Mouse (Mus musculus) cerebellum, adult 2 months (tissue): ENCODE measurements at regions not wholly inside any gene's neighbourhood (a gene's known extent, or its start where the extent isn't known, plus 50 kb on each side); places are given as distances from the start of the nearest gene placed in this dataset.

ENCODE experiments used
- DNase-seq, 2 experiments: peaks; one replicate each; pipeline ENCODE4 v3.0.0; 2021
- H3K27ac ChIP-seq: fragments of 200-500 bp; 2 replicates; pipeline ENCODE4 v1.5.1; 2012; ENCODE audit warnings: low read length, control low read depth, inconsistent platforms; ENCODE audit not compliant: insufficient read depth
- H3K27me3 ChIP-seq: fragments of 200-500 bp; 2 replicates; pipeline ENCODE4 v1.6.1; 2012; ENCODE audit warnings: inconsistent platforms, mild to moderate bottlenecking, low read length, moderate library complexity; ENCODE audit not compliant: control insufficient read depth, insufficient read depth
- H3K4me1 ChIP-seq: fragments of 200-500 bp; 2 replicates; pipeline ENCODE4 v1.6.1; 2011; ENCODE audit warnings: low read length; ENCODE audit not compliant: control insufficient read depth, insufficient read depth
- H3K4me3 ChIP-seq: fragments of 200-500 bp; replicated peaks from 2 replicates; pipeline ENCODE3; 2011; ENCODE audit warnings: mild to moderate bottlenecking, low read depth, low read length, control low read depth; ENCODE audit not compliant: insufficient read depth
- CTCF ChIP-seq: fragments of 200-500 bp; IDR thresholded peaks from 2 replicates; pipeline ENCODE4 v1.5.1; 2011; ENCODE audit warnings: low read depth, mild to moderate bottlenecking, control low read depth, low read length, moderate library complexity, borderline replicate concordance; ENCODE audit not compliant: insufficient read depth
- POLR2A ChIP-seq: fragments of 200-500 bp; IDR thresholded peaks from 2 replicates; pipeline ENCODE4 v1.6.1; 2011; ENCODE audit warnings: low read length, control low read depth, borderline replicate concordance; ENCODE audit not compliant: insufficient read depth
- WGBS: fragments of 180-500 bp; shearing (Covaris S2); methylation state at CpG from one replicate; pipeline ENCODE4 v1.1.7; 2018; 5-methylcytosine and 5-hydroxymethylcytosine counted together

GRCm38 (mm10) chr4:58670906-58671250 lies 116.6 kb downstream of the Olfr267 start:
- TF ChIP-seq POLR2A (no peak), CTCF (no peak)
- no peak for DNase-seq

GRCm38 (mm10) chr4:58670107-58670905 lies 116.6 kb upstream of the Lpar1 start:
- DNase-seq = no peak
- Histone ChIP-seq H3K4me1 (no peaks in the 10 kb centered on the region), H3K27ac (no peak overlapping the region), H3K4me3 (no peak overlapping the region), H3K27me3 (no peaks in the 10 kb centered on the region)
- TF ChIP-seq CTCF (no peak), POLR2A (no peak)
- WGBS = 20% methylated on average over 15 of the region's 15 CpGs

More at GRCm38 (mm10) chr4:58670906-58671250, 116.6 kb downstream of the Olfr267 start:
- Histone ChIP-seq H3K4me1 (no peaks in the 10 kb centered on the region), H3K27ac (no peak overlapping the region), H3K4me3 (no peak overlapping the region), H3K27me3 (no peaks in the 10 kb centered on the region)
- WGBS = 15% methylated on average over 6 of the region's 6 CpGs

- DNase-seq = no peak
- 69% methylated on average over 8 of the region's 8 CpGs for WGBS
- H3K4me3 ChIP-seq = no peak overlapping the region
- H3K4me1 ChIP-seq = no peaks in the 10 kb centered on the region
- no peak for TF ChIP-seq POLR2A
- TF ChIP-seq CTCF = no peak
- no peaks in the 10 kb centered on the region for H3K27me3 ChIP-seq
- H3K27ac ChIP-seq = no peak overlapping the region
Measured at GRCm38 (mm10) chr4:58668368-58669153, 114.9 kb upstream of the Lpar1 start.

DNA sequence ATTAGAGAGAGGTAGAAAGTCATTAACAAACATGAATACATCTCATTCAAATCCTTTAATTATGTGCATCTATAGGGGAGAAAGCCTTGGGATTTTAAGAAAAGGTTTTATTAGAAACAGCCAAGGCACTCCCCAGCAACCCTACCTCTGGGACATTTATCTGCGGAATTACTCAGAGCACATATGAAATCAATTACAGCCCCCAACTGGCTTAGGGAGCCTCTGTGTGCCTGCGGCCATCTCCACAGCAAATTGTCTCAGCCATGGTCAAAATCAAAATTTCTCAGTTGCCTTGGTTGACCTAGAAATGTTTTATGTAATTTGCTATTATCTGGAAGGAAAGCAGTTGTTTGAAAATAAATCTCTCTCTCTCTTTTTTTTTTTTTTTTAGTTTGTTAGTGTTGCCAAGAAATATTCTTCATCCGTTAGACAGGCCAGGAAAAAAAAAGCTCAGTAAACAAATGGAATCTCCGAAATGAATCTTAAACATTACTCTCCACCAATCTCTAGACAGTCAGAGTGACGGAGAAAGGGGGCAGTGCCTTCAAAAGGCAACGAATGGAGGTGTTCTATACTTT lies 110.0 kb upstream of the Lpar1 start:
- no peaks in the 10 kb centered on the region for H3K4me1 ChIP-seq
- peak in 1 of 2 experiments; percentile 12 for DNase-seq
- no peak overlapping the region for H3K27ac ChIP-seq
- no peaks in the 10 kb centered on the region for H3K27me3 ChIP-seq
- 57% methylated on average over 6 of the region's 6 CpGs for WGBS
- H3K4me3 ChIP-seq = no peak overlapping the region
- no peak for TF ChIP-seq CTCF
- TF ChIP-seq POLR2A = no peak

DNA sequence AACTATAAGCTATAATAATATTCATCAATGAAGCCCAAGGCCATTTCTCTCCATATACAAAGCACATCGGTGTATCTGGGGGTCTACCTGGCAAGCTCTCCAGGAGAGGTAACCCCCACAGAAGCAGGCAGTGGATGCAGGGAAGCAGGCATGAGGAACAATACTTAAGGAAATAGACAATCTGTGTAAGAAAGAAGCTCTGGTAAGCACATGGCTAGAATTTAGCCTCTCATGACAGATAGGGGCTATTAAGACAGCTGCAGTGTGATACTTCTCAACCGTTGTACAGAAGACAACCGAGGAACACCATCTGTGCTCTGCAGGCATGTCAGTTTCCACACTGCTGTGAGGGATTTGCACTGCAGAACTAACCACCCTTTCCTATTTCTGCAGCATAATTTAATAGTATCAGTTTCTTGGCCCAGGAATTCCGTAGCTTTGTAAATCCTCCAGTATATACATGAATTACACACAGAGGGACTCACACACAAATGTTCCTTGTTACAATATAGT lies 108.1 kb upstream of the Lpar1 start:
- Histone ChIP-seq H3K4me1 (no peaks in the 10 kb centered on the region), H3K27ac (no peak overlapping the region), H3K27me3 (no peaks in the 10 kb centered on the region), H3K4me3 (no peak overlapping the region)
- TF ChIP-seq POLR2A (no peak), CTCF (no peak)
- 57% methylated on average over 4 of the region's 4 CpGs for WGBS
- DNase-seq = no peak

GRCm38 (mm10) chr4:58660511-58660910 lies 106.8 kb upstream of the Lpar1 start:
- no peaks in the 10 kb centered on the region for H3K4me1 ChIP-seq
- no peak for DNase-seq
- no peak overlapping the region for H3K4me3 ChIP-seq
- H3K27me3 ChIP-seq = no peaks in the 10 kb centered on the region
- 82% methylated on average over 5 of the region's 5 CpGs for WGBS
- no peak overlapping the region for H3K27ac ChIP-seq
- TF ChIP-seq POLR2A (no peak), CTCF (no peak)

DNA sequence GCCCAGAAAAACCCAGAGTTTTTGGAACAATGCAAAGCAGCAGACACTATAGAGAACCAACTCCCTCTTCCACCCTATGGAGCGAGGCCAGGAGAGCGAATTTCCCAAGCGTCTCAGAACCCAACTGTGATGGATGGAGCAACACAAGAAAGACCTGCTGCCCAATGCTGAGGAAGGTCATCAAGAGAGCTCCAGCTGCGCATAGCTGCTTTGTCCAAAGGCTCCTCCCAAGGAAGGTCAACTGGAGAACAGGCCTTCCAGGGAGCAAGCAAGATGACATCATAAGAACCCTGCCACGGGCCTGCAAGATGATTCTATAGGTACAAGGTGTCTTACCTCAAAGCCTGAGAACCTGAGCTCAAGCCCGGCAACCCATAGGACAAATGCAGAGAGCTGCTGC lies 104.5 kb upstream of the Lpar1 start:
- Histone ChIP-seq H3K4me1 (no peaks in the 10 kb centered on the region), H3K27me3 (no peaks in the 10 kb centered on the region), H3K4me3 (no peak overlapping the region), H3K27ac (no peak overlapping the region)
- TF ChIP-seq CTCF = no peak
- no peak for TF ChIP-seq POLR2A
- WGBS = 59% methylated on average over 6 of the region's 6 CpGs
- DNase-seq = no peak

- WGBS = 57% methylated on average over 2 of the region's 2 CpGs
- Histone ChIP-seq H3K27ac (no peak overlapping the region), H3K27me3 (no peaks in the 10 kb centered on the region), H3K4me3 (no peak overlapping the region), H3K4me1 (no peaks in the 10 kb centered on the region)
- no peak for TF ChIP-seq POLR2A
- no peak for TF ChIP-seq CTCF
- no peak for DNase-seq
Measured at GRCm38 (mm10) chr4:58647761-58648295, 94.1 kb upstream of the Lpar1 start.
